Mouse (Mus musculus): ENCODE results near the gene Capn9.

Gene Capn9

GRCm38 (mm10) chr8:124641599-124641998 is 65.7 kb downstream of the Capn9 start:
- DNase-seq (ENCODE audit: low spot score), result no peak

- peak; percentile 71 for DNase-seq (ENCODE audit: low spot score)
Measured at GRCm38 (mm10) chr8:124643540-124644339, 67.8 kb downstream of the Capn9 start.

GRCm38 (mm10) chr8:124648311-124648710 is 72.4 kb downstream of the Capn9 start:
- no peak for DNase-seq (ENCODE audit: low spot score)

- DNase-seq (ENCODE audit: low spot score), result no peak
Measured at GRCm38 (mm10) chr8:124651776-124652175, 75.9 kb downstream of the Capn9 start.

GRCm38 (mm10) chr8:124652546-124652945 is 76.6 kb downstream of the Capn9 start:
- no peak for DNase-seq (ENCODE audit: low spot score)

GRCm38 (mm10) chr8:124653568-124654475 is 77.9 kb downstream of the Capn9 start:
- no peak for DNase-seq (ENCODE audit: low spot score)

GRCm38 (mm10) chr8:124657961-124658360 is 82.0 kb downstream of the Capn9 start:
- no peak for DNase-seq (ENCODE audit: low spot score)

GRCm38 (mm10) chr8:124658415-124658814 is 82.5 kb downstream of the Capn9 start:
- no peak for DNase-seq (ENCODE audit: low spot score)

- DNase-seq (ENCODE audit: low spot score), result no peak
Measured at GRCm38 (mm10) chr8:124661781-124662180, 85.9 kb downstream of the Capn9 start.

GRCm38 (mm10) chr8:124662446-124663111 is 86.7 kb downstream of the Capn9 start:
- DNase-seq (ENCODE audit: low spot score), result no peak

GRCm38 (mm10) chr8:124663112-124663873 is 87.4 kb downstream of the Capn9 start, which contains the start of gene 2310022B05Rik:
Gene 2310022B05Rik, minus strand, starts transcription at chr8:124663369.
- DNase-seq (ENCODE audit: low spot score), result peak; percentile 73

- DNase-seq (ENCODE audit: low spot score), result no peak
Measured at GRCm38 (mm10) chr8:124663874-124664230, 87.9 kb downstream of the Capn9 start.

GRCm38 (mm10) chr8:124664414-124664813 is 88.5 kb downstream of the Capn9 start:
- DNase-seq (ENCODE audit: low spot score), result no peak

Measured in left cerebral cortex, adult 11 months (tissue).